Mouse (Mus musculus) urinary bladder, postnatal 4 days (tissue): ENCODE results near the gene Dnah3.

ENCODE experiments used
- DNase-seq, 2 experiments: peaks; one replicate each; pipeline ENCODE4 v3.0.0; 2021 to 2022; ENCODE audit warnings: low spot score in 2 of 2

The Dnah3 gene

DNA sequence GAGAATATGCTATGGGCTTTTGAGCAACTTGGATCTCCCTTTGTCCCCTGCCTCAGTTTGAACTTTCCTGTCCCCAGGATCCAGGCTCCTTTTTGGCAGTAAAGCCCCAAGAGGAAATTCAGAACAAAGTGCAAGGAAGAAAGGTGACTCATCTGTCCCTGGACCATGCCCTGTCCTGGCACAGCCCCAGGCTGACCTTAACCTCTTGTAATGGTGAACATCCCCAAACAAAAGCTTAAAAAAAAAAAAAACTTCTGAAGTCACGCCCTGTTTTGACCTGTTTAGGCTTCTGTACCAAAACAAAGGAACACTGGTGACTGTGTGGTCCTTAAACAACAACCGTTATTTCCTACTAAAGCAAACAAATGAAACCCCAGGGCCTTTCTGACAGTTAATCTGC, 153.5 kb downstream of the Dnah3 start:
- no peak for DNase-seq

DNA sequence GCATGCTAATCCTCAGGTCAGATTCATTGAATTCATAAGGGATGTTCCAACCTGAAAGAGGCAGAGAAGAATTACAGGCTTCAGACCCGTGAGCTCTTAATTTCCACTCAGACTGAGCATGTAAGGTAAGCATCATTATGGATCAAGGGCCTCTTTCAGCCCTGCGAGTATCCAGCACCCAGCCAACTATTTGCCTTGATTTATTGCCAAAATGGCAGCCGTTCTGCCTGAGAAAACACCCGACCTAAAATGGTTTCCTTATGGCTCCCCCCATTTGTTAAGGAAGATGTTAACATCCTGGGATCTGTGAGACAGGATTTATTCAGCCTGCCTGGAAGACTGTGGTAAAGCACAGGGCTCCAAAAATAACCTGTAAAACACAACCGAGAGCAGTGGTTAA, 158.0 kb downstream of the Dnah3 start:
- no peak for DNase-seq

DNA sequence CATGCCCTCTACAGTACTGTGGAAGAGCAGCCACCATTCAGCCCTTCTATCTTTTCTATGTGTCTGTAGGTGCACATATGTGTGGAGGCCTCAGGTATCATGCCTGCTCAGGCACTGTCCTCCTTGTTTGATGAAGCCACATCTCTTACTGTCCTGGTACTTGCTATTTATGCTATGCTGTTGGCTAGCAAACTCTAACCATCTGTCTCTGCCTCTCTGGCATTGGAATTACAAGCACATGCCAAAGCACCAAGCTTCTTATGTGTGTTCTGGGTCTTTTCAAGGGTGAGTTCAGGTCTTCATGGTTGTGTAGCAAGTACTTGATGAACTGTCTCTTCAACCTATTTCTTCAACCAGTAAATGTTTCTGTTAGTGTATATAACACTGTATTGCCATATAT, 158.8 kb downstream of the Dnah3 start:
- no peak for DNase-seq

DNA sequence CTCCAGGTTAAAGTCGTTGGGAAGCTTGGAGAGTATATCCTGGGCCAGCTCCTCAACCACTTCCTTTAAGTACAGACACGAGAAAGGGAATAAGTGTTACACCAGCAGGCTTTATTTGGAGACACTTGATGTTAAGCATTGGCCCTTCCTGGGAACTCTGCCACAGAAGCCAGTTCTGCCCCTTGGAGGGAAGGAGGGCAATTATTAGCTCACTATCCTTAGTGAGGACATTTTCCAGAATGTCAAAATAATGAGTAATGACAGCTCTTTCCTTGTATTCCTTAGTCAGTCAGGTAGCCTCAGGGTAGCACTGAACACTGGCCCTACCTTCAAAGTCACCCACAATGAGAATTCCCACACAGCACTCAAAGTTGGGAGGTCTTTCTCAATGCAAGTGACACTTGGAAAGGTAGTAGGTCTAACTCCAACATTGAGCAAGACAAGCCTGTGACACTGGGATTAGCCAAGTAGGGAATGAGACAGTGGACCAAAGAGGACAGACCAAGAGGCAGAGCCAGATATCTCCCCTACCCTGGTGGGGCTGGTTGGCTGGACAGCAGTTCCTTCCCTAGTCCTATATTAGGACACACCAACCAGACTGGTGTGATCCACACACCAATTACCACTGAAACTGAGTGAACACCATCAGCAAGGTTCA, 166.2 kb downstream of the Dnah3 start:
- no peak for DNase-seq

DNA sequence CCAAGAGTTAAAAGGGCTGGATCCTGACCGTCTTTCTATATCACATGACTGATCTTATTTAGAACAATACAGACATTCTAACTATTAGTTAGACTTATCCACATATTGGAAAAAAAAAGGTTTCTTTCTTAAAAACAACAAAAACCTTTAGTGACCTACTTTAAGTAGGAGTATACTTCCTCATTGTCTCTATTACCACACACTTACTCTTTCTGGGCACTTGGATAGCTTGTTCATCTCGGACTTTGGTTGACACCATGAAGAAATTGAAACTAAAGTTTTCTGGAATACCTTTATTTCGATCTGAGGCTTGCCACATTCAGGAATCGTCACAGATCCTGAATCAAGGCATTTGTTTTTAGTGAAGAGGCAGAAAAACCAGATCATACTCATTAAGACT, 174.0 kb downstream of the Dnah3 start:
- no peak for DNase-seq

DNA sequence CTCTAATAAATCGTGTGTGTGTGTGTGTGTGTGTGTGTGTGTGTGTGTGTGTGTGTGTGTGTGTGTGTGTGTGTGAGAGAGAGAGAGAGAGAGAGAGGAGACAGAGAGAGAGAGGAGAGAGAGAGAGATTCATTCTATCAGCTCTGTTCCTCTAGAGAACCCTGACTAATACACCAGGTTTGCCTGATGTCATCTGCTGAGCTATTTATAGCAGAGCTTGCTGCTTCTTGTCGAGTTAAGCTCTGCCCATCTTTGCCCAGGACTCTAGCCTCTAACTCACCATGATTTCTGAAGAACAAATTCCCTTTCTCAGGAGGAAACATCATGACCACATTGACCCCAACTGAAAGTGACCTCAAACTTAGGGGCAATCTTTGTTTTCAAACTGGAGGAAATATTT, 174.6 kb downstream of the Dnah3 start:
- no peak for DNase-seq

DNA sequence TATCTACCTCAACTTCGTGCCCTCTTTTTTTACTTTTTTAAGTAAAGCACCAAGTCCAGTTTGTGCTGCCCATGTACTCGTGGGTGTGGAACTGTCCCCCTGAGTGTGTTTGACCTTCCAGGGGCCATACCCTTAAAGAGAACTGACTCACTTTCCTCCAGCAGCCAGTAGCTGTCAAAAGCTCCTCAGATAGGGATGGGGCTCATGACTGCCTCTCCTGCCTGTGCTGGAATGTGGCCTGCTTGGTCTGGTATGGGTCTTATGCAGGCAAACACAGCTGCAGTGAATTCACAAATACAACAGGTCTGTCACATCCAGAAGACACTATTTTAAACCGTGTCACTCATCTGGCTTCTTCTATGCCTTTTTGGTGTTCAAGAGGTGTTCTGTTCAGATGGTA, 183.4 kb downstream of the Dnah3 start:
- DNase-seq = no peak

DNA sequence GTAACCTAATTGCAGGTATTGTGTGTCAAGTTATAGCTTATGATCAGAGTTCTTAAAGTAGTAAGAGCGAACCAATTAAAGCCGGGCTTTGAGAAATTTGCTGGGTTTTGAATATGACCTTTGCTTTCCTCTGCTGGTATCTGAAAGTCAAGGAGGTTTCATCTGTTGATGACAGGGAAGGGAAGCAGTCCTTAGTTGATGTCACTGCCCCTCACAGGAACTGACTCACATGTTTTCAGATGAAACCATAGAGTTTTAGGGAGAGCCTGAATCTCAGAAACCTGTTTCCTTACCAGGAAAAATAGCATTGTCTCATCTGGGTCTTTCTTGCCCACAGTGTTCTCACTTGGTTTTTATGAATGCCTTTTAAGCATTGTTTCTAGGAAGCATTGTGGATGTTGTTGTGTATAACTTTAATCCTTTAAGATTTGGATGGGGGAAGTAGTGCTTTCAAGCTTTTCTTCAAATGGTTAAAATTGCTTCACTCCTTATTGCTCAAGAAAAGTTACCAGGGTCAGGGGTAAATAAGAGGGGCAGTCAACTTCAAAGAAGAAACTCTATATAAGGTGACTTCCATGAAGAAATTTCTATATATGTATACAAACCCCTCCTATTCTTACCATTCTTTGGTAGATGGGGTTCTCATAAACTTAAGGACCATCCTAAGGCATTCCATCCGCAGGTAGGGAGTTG, 188.4 kb downstream of the Dnah3 start:
- DNase-seq = no peak

DNA sequence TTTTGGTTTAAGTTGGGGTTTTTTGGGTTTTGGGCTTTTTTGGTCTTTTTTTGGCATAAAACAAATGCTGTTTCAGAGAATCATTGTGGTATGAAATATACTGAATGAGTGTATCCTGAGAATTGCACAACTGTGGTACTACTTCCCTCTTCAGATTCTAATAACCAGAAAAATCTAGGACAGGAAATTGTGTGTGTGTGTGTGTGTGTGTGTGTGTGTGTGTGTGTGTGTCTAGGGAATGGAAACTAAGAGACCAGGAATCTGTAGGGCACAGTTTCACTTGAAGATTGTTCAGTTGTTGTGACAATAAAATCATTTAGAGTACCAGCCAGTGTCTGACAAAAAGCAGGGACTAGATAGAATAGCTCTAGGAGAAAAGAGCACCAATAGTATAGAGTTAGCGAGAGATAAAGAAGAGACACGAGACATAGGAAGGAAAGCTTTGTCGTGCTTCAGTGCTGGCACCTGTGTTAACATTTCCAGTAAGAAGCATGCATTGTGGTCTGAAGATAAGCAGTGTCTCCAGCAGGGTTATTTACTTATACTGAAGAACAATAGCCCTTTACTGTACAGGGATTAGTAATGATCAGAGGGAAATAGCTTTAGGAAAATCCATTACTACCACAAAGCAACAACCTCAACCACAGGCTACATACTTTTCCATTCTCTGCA, 195.6 kb downstream of the Dnah3 start:
- no peak for DNase-seq

DNA sequence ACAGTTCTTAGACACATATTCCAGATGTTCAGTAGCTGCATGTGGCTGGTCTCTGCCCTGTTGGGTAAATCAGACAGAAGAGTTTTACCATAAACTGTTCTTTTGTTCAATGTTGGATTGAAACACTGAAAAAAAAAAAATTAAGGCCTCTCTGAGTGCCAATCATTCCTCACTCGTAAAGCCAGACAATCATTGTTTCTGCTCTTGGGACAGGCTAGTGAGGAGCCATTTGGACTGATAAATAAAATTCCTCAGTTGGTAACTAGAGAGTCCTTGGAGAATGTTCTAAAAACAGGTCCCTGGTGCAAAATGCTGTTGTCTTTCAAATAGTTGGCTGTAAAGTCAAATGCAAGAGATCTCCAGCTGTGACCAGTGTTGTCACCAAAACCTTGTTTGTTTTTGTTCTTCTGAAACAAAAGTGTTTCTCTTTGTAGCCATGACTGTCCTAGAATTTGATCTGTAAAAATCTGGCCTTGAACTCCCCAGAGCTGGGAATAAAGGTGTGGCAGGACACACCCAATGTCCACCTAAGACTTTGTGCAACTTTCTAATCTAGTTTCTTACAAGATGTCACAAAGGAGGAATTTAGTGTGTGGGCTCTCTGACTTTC, 196.7 kb downstream of the Dnah3 start:
- no peak for DNase-seq

DNA sequence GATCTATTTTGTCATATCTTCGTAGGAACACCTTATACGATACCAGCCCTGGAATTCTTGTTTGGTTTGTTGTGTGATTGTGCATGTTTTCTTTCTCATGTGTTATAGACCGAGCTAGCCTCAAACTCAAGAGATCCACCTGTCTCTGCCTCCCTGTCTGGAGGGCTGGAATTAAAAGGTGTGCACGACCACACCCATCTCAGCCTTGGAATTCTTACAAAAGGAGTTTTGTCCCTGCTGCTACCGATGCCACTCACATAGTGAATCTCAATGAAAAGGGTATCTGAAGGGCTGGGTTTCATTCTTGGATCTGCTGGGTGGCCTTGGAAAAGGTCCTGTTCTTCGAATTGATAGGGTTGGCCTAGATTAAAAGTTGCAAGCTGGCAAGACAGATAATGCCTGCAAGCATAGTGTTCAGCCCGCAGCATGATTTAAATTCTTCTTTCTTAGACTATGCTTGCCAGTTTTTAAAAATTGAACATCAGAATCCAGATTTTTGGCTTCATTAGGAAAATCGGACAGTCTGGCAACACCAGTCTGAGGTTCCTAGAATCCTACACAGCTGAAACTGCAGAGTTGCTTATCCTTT, 197.5 kb downstream of the Dnah3 start:
- DNase-seq = no peak

DNA sequence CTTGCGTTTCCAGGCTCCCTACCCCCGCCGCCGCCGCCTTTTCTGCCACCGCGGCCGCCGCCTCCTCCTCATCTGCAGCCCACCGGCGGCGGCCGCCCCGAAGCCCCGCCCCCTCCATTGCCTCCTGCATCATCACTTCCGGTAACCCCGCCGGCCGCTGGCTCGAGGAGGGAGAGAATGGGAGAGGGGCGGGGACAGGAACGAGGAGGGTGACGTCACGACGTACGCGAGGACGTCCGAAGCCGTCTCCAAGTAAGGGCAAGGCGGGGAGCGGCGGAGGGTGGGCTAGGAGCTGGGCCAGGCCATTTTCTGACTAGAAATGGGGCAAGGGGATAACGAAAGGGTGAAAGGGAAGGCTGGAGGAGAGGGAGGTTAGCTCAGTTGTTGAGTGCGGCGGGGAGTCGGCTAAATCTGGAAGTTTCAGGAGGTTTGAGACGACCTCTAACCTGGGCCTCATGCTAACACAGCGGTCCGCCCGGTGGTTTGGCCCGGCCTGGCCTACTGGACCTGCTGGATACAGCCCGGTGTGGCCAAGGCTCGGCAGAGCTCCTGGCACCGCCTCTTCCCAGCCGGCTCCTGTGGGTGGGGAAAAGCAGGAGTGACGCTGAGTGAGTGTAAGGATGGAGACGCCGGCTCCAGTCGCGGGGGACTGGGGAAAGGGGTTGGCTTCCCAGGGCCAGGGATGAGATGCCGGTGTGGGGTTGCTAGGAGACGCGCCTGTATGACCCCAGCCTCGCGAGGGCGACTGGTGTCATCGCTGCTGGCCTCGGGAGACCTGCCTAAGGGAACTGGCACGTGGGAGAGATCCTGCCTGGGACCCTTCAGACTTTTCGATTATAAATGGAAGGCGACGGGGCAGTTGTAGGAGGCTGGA, 199.2 kb downstream of the Dnah3 start, which contains the start of the genes Lyrm1 and Dcun1d3:
Gene Lyrm1, plus strand, starts transcription at position 223 of the 874 bp plus-strand sequence.
Gene Dcun1d3, minus strand, starts transcription at position 660 of the 874 bp plus-strand sequence.
- peak; percentile 97 to 99 for DNase-seq

DNA sequence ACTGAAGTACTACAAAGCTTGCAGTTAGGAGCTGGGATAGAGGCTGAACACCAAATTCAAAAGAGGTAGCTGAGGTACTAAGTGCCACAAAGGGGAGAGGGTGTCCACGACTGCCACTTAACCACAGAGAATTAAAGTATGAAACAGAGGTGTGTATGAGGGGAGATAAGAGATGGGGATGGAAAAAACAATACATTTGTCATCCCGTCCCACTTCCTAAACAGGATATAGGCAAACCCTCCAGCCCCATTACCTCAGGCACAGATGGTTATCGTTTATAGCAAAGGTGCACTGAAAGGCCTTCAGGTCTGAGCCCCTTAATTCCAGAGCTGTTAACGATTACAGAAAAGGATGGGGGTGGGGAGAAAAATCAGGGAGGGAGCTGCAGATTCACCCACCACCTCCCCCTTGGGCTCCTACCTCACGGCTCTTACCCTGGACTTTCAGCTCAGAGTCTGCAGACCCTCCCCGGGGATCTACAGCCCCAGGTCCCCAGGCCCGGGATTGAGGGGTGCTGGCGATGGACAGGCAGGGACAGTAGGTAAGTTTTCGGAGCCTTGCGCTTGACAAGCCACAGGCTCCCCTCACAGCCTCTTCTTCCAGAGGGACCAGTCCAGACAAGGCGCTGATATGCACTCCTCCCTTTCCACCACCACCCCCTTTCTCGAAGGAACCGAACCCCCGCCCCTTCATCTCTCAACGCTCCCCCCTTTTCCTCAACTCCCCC, 200.1 kb downstream of the Dnah3 start:
- DNase-seq = no peak

DNA sequence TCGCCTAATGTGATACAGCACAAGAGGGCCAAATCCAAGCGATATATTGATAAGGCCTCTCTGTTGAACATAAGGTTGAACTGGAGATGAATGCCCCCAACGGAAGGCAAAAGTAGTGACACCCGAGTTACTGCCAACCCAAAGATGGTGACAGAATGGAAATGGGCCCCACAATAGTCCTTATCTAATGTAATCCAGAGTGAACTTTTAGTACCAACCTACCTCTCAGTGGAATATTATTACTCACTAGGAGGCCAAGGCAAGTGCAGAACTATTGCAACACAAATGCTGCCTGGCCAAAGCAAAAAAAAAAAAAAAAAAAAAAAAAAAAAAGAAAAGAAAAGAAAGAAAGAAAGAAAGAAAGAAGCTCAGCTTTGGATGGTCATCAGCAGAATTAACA, 202.3 kb downstream of the Dnah3 start:
- no peak for DNase-seq

DNA sequence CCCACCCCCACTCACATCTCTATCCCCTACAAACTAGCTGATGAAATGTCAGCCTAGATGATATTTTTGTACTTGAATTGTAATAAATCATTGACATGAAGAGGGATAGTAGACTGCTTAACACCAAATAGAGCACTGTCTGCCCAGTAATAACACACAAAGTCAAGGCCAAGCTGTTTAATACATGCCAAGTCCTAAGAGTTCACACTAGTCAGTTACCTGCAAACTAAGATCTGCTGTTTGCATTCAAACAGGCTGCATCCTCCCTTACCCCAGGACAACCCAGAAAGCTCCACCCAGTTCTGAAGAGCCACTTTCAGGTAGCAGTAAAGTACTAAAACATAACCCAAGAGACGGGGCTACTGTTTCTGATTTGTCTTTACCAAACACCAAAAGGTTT, 202.9 kb downstream of the Dnah3 start:
- DNase-seq = no peak

DNA sequence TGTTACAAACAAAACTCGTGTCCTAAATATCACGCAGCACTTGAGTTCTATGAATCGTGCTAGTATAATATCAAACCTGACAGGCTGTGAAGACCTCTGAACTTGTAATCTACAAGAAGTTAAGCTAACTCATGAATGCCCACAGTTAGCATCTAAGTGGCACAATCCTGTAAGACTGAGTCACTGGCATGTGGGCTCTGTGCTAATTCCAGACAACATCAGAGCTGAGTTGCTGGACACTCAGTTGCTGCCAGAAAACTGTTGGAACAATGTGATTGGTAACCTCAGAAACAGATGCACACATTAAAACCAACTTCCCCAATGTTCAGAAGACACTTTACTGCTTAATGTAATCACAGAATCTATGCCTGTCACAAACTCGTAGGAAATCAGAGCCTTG, 207.2 kb downstream of the Dnah3 start:
- DNase-seq = no peak

DNA sequence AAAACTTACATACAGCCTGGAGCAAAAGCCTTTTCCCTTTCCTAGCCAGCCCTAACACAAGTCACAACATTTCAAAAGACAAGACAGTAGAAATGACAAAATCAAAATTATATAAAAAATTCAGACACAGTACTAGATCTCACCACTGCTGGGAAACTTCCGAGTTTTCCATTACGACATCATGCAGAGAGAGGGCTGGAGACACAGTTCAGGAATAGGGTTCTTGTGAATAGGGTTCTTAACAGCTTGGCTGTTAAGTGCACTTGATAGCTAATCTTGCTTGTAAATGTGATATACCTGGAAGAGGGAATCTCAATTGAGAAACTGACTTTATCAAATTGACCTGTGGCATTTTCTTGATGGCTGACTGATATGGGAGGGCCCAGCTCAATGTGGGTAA, 213.9 kb downstream of the Dnah3 start:
- no peak for DNase-seq

DNA sequence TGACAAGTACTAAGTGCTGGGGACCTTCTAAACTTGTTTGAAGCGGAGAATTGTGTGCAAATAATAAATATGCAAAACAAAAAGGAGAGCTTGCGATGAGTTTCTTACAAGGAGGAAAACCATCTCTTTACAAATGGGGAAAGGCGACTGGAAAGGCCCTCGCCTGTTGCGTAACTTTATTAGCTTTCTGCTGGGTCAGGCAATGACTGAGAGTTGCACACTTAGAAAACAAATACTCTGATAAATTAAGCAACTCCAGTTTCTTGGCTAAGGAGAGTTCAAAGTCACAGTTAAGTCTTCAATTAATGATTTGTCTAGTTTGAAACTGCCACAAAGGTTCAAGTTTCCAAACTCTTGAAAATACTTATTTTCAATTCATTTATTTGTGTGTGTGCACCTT, 214.7 kb downstream of the Dnah3 start:
- DNase-seq = no peak

DNA sequence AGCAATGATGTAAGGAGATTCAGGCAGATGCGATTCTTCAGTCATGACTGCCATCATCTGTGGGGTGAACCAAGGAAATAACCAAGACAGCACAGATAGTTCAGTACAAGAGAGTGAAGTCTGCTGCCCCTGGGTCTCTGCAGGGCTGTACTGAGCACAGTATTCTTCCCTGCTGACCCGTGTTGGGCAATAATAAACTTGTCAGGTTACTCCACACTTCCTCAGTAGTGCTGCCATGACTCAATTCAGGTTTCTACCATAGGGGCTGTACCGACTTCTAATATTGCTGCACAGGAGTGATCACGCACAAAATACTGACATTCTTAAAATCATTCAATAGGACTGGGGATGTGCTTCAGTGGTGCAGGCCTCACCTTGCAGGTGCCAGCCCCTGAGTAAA, 215.9 kb downstream of the Dnah3 start:
- DNase-seq = no peak

DNA sequence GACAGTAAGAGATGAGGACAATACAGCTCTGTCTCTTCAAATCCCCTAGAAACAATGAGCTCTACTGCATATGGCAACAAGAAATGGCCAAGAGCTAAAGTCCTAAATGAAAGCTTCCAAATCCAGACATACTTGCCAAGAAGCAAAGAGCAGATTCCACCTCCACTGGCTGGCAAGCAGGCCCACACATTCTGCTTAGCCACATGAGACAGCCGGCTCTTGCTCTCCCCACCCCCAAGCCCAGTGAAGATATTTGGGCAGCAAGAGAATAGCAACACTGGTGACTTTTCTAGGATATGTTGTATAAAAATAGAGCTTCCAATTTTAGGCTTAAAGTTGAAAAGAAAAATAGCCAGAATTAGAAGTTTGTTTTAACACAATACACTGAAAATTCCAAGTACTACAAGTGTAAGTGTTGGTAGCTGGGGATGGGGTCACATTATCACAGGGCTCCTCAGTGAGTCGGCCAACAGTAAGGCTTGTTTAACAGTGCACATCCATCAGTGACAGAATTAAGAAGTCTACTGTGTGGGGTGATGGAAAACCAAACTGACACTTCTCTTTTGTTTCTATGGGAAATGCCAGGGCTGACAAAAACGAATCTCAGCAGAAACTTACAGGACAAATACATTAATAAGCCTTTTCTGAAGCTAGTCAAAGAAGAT, 219.2 kb downstream of the Dnah3 start:
- no peak for DNase-seq
